Mouse (Mus musculus): ENCODE results near the gene Phactr4. TPM values are rescaled to one million over a fixed set of nuclear protein-coding genes. Genes with fewer than 3 reads are reported as not detected.

The Phactr4 gene
- polyA plus RNA-seq, 1 experiment from 2014 or later, result 31.8 TPM

- no peak for ATAC-seq (ENCODE audit: low FRiP score, low TSS enrichment)
- 81% methylated on average over 5 of the region's 5 CpGs for WGBS
Measured at GRCm38 (mm10) chr4:132326481-132326880, 95.8 kb downstream of the Phactr4 start.

GRCm38 (mm10) chr4:132315711-132316110 is 106.6 kb downstream of the Phactr4 start:
- Histone ChIP-seq H3K27ac (ENCODE audit: low read depth, low read length) (no peak overlapping the region), H3K9me3 (ENCODE audit: control insufficient read depth, low read length) (no peaks in the 10 kb centered on the region), H3K4me3 (ENCODE audit: low read length) (no peak overlapping the region), H3K36me3 (ENCODE audit: control insufficient read depth, insufficient read depth, low read length) (peaks cover 65% of the 10 kb centered on the region), H3K4me1 (ENCODE audit: control insufficient read depth, insufficient read depth, low read length) (no peaks in the 10 kb centered on the region), H3K27me3 (ENCODE audit: control insufficient read depth, insufficient read depth, low read length) (no peaks in the 10 kb centered on the region), H3K9ac (ENCODE audit: low read depth, low read length) (no peak overlapping the region), H3K4me2 (replicated peaks; ENCODE audit: low read depth, low read length) (no peak overlapping the region)
- ATAC-seq (ENCODE audit: low FRiP score, low TSS enrichment), result no peak
- 85% methylated on average over 8 of the region's 8 CpGs for WGBS

More at GRCm38 (mm10) chr4:132326481-132326880, 95.8 kb downstream of the Phactr4 start:
- H3K4me1 ChIP-seq (ENCODE audit: control insufficient read depth, insufficient read depth, low read length), result peaks cover 7% of the 10 kb centered on the region
- no peak overlapping the region for H3K4me3 ChIP-seq (ENCODE audit: low read length)
- no peaks in the 10 kb centered on the region for H3K9me3 ChIP-seq (ENCODE audit: control insufficient read depth, low read length)
- H3K9ac ChIP-seq (ENCODE audit: low read depth, low read length), result no peak overlapping the region
- H3K36me3 ChIP-seq (ENCODE audit: control insufficient read depth, insufficient read depth, low read length), result peaks cover 36% of the 10 kb centered on the region
- H3K4me2 ChIP-seq (replicated peaks; ENCODE audit: low read depth, low read length), result no peak overlapping the region
- no peaks in the 10 kb centered on the region for H3K27me3 ChIP-seq (ENCODE audit: control insufficient read depth, insufficient read depth, low read length)
- no peak overlapping the region for H3K27ac ChIP-seq (ENCODE audit: low read depth, low read length)

GRCm38 (mm10) chr4:132312627-132313026 is 109.7 kb downstream of the Phactr4 start:
- no peak for ATAC-seq (ENCODE audit: low FRiP score, low TSS enrichment)
- no peak overlapping the region for H3K27ac ChIP-seq (ENCODE audit: low read depth, low read length)
- 93% methylated on average over 5 of the region's 5 CpGs for WGBS
- H3K4me3 ChIP-seq (ENCODE audit: low read length), result no peak overlapping the region
- H3K27me3 ChIP-seq (ENCODE audit: control insufficient read depth, insufficient read depth, low read length), result no peaks in the 10 kb centered on the region
- 0 out of 2 replicates have a peak, but pooled peaks cover 4% of the 10 kb centered on the region for H3K4me1 ChIP-seq (ENCODE audit: control insufficient read depth, insufficient read depth, low read length)
- H3K9me3 ChIP-seq (ENCODE audit: control insufficient read depth, low read length), result no peaks in the 10 kb centered on the region
- H3K36me3 ChIP-seq (ENCODE audit: control insufficient read depth, insufficient read depth, low read length), result peaks cover 51% of the 10 kb centered on the region
- no peak overlapping the region for H3K4me2 ChIP-seq (replicated peaks; ENCODE audit: low read depth, low read length)
- no peak overlapping the region for H3K9ac ChIP-seq (ENCODE audit: low read depth, low read length)

- no peak overlapping the region for H3K4me3 ChIP-seq (ENCODE audit: low read length)
- H3K27me3 ChIP-seq (ENCODE audit: control insufficient read depth, insufficient read depth, low read length), result no peaks in the 10 kb centered on the region
- no peak for ATAC-seq (ENCODE audit: low FRiP score, low TSS enrichment)
- peaks cover 44% of the 10 kb centered on the region for H3K36me3 ChIP-seq (ENCODE audit: control insufficient read depth, insufficient read depth, low read length)
- H3K27ac ChIP-seq (ENCODE audit: low read depth, low read length), result no peak overlapping the region
- 0 out of 2 replicates have a peak, but pooled peaks cover 4% of the 10 kb centered on the region for H3K4me1 ChIP-seq (ENCODE audit: control insufficient read depth, insufficient read depth, low read length)
- H3K4me2 ChIP-seq (replicated peaks; ENCODE audit: low read depth, low read length), result no peak overlapping the region
- no peak overlapping the region for H3K9ac ChIP-seq (ENCODE audit: low read depth, low read length)
- no peaks in the 10 kb centered on the region for H3K9me3 ChIP-seq (ENCODE audit: control insufficient read depth, low read length)
- 55% methylated on average over 3 of the region's 3 CpGs for WGBS
Measured at GRCm38 (mm10) chr4:132311801-132312200, 110.5 kb downstream of the Phactr4 start.

- Histone ChIP-seq H3K36me3 (ENCODE audit: control insufficient read depth, insufficient read depth, low read length) (peaks cover 39% of the 10 kb centered on the region), H3K9me3 (ENCODE audit: control insufficient read depth, low read length) (no peaks in the 10 kb centered on the region), H3K4me2 (replicated peaks; ENCODE audit: low read depth, low read length) (no peak overlapping the region), H3K9ac (ENCODE audit: low read depth, low read length) (no peak overlapping the region), H3K4me3 (ENCODE audit: low read length) (no peak overlapping the region), H3K27ac (ENCODE audit: low read depth, low read length) (no peak overlapping the region), H3K4me1 (ENCODE audit: control insufficient read depth, insufficient read depth, low read length) (0 out of 2 replicates have a peak, but pooled peaks cover 4% of the 10 kb centered on the region), H3K27me3 (ENCODE audit: control insufficient read depth, insufficient read depth, low read length) (no peaks in the 10 kb centered on the region)
- 56% methylated on average over 1 of the region's 1 CpGs for WGBS
- ATAC-seq (ENCODE audit: low FRiP score, low TSS enrichment), result no peak
Measured at GRCm38 (mm10) chr4:132311209-132311608, 111.1 kb downstream of the Phactr4 start.

GRCm38 (mm10) chr4:132309849-132310472 is 112.3 kb downstream of the Phactr4 start:
- Histone ChIP-seq H3K4me2 (replicated peaks; ENCODE audit: low read depth, low read length) (peak overlapping the region; percentile 94), H3K4me3 (ENCODE audit: low read length) (peak overlapping the region; percentile 76), H3K36me3 (ENCODE audit: control insufficient read depth, insufficient read depth, low read length) (peaks cover 32% of the 10 kb centered on the region), H3K4me1 (ENCODE audit: control insufficient read depth, insufficient read depth, low read length) (0 out of 2 replicates have a peak, but pooled peaks cover 4% of the 10 kb centered on the region), H3K9ac (ENCODE audit: low read depth, low read length) (peak overlapping the region; percentile 90), H3K27me3 (ENCODE audit: control insufficient read depth, insufficient read depth, low read length) (no peaks in the 10 kb centered on the region), H3K9me3 (ENCODE audit: control insufficient read depth, low read length) (no peaks in the 10 kb centered on the region), H3K27ac (ENCODE audit: low read depth, low read length) (peak overlapping the region; percentile 85; the same call in 1 of the 2 replicates)
- peak; percentile 38; the same call in 1 of the 2 replicates for ATAC-seq (ENCODE audit: low FRiP score, low TSS enrichment)
- 23% methylated on average over 10 of the region's 10 CpGs for WGBS

GRCm38 (mm10) chr4:132309140-132309848 is 113.0 kb downstream of the Phactr4 start:
- H3K9ac ChIP-seq (ENCODE audit: low read depth, low read length), result peak overlapping the region; percentile 90
- H3K4me3 ChIP-seq (ENCODE audit: low read length), result peak overlapping the region; percentile 76
- H3K36me3 ChIP-seq (ENCODE audit: control insufficient read depth, insufficient read depth, low read length), result peaks cover 31% of the 10 kb centered on the region
- WGBS, result under 1% methylated on average over 15 of the region's 15 CpGs
- H3K4me2 ChIP-seq (replicated peaks; ENCODE audit: low read depth, low read length), result peak overlapping the region; percentile 94
- H3K27ac ChIP-seq (ENCODE audit: low read depth, low read length), result peak overlapping the region; percentile 85
- H3K9me3 ChIP-seq (ENCODE audit: control insufficient read depth, low read length), result no peaks in the 10 kb centered on the region
- H3K4me1 ChIP-seq (ENCODE audit: control insufficient read depth, insufficient read depth, low read length), result 0 out of 2 replicates have a peak, but pooled peaks cover 4% of the 10 kb centered on the region
- no peaks in the 10 kb centered on the region for H3K27me3 ChIP-seq (ENCODE audit: control insufficient read depth, insufficient read depth, low read length)
- ATAC-seq (ENCODE audit: low FRiP score, low TSS enrichment), result no peak

- Histone ChIP-seq H3K27me3 (ENCODE audit: control insufficient read depth, insufficient read depth, low read length) (no peaks in the 10 kb centered on the region), H3K27ac (ENCODE audit: low read depth, low read length) (peak overlapping the region; percentile 85), H3K36me3 (ENCODE audit: control insufficient read depth, insufficient read depth, low read length) (peaks cover 25% of the 10 kb centered on the region), H3K9ac (ENCODE audit: low read depth, low read length) (peak overlapping the region; percentile 90), H3K4me1 (ENCODE audit: control insufficient read depth, insufficient read depth, low read length) (0 out of 2 replicates have a peak, but pooled peaks cover 4% of the 10 kb centered on the region), H3K9me3 (ENCODE audit: control insufficient read depth, low read length) (no peaks in the 10 kb centered on the region), H3K4me3 (ENCODE audit: low read length) (peak overlapping the region; percentile 76), H3K4me2 (replicated peaks; ENCODE audit: low read depth, low read length) (peak overlapping the region; percentile 94)
- peak; percentile 89 for ATAC-seq (ENCODE audit: low FRiP score, low TSS enrichment)
- WGBS, result under 1% methylated on average over 41 of the region's 41 CpGs
Measured at GRCm38 (mm10) chr4:132308437-132309139, 113.7 kb downstream of the Phactr4 start.

Data from kidney, embryonic 14.5 days (tissue).